Mouse (Mus musculus) cerebellum, adult 2 months (tissue): Measurements from ENCODE around the gene Tmem56.

Source experiments
- CTCF ChIP-seq: fragments of 200-500 bp; IDR thresholded peaks from 2 replicates; pipeline ENCODE4 v1.5.1; 2011; ENCODE audit warnings: low read depth, mild to moderate bottlenecking, control low read depth, low read length, moderate library complexity, borderline replicate concordance; ENCODE audit not compliant: insufficient read depth
- POLR2A ChIP-seq: fragments of 200-500 bp; IDR thresholded peaks from 2 replicates; pipeline ENCODE4 v1.6.1; 2011; ENCODE audit warnings: low read length, control low read depth, borderline replicate concordance; ENCODE audit not compliant: insufficient read depth

- TF ChIP-seq POLR2A (no peak), CTCF (no peak)
Measured at GRCm38 (mm10) chr3:121261251-121261650, 21.6 kb downstream of the Tmem56 start.
